Mouse (Mus musculus): ENCODE data around the gene Ano2. TPM values are rescaled to one million over a fixed set of nuclear protein-coding genes. Genes with fewer than 3 reads are reported as not detected.

Gene Ano2
- polyA plus RNA-seq, 1 experiment from 2014 or later, result 0.18 TPM

DNA sequence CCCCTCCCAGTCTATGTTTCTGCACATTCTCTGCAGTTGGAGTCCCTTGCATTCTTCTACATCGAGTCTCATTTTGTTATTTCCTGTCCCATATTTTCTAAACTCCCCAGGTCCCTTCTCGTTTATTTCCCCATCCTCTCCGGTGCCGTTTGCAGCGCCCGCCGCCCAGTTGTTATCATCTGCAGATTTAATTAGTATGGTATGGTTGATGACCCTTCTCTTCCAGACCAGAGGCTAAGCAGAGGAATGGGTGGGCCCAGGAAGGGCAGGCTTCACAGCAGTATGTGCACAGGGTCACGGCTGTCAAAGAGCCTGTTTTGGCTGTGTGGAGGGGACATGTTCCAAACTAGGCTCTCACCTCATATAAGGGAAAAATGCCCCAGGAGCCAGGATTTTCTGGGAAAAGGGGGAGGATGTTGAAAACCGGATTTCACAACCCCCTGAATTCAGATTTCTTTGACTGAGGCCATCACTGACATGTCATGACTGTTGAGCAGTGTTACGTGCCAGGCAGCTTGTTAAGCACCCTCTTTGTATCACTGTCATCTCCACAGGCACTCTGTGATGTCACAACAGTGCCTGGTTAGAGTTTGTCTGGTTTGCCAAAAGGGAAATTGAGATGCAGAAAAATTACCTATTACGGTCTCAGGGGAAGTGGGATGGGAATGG lies 72.8 kb downstream of the Ano2 start:
- H3K4me1 ChIP-seq, result no peaks in the 10 kb centered on the region
- ATAC-seq (ENCODE audit: low FRiP score), result no peak
- H3K9me3 ChIP-seq, result no peaks in the 10 kb centered on the region
- H3K9ac ChIP-seq, result no peak overlapping the region
- no peak overlapping the region for H3K4me3 ChIP-seq (replicated peaks)
- H3K27me3 ChIP-seq, result no peaks in the 10 kb centered on the region
- WGBS, result 82% methylated on average over 11 of the region's 11 CpGs
- H3K27ac ChIP-seq, result no peak overlapping the region
- no peak overlapping the region for H3K4me2 ChIP-seq
- H3K36me3 ChIP-seq (replicated peaks), result no peaks in the 10 kb centered on the region

DNA sequence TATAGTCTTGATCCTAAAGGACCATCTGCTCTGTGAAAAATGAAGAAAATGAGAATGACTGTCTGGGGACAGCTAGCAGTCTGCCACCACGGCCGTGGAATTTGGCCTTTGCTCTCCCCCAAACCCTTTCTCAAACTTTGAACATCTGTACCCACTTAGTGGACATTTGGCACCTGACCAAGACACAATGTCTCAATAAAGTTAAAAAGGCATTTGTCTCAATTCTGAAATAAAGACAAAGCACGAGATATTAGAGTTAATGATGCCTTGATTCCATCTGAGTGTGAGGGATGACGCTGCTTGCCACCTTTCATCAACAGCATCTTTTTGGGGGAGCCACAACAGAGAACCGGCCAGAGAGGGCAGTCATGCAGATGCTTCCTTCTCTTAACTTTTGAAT lies 83.0 kb downstream of the Ano2 start:
- Histone ChIP-seq H3K9me3 (no peaks in the 10 kb centered on the region), H3K27me3 (no peaks in the 10 kb centered on the region), H3K27ac (no peak overlapping the region), H3K9ac (no peak overlapping the region), H3K4me3 (replicated peaks) (no peak overlapping the region), H3K4me1 (no peaks in the 10 kb centered on the region), H3K36me3 (replicated peaks) (no peaks in the 10 kb centered on the region), H3K4me2 (no peak overlapping the region)
- no peak for ATAC-seq (ENCODE audit: low FRiP score)
- 65% methylated on average over 5 of the region's 5 CpGs for WGBS

DNA sequence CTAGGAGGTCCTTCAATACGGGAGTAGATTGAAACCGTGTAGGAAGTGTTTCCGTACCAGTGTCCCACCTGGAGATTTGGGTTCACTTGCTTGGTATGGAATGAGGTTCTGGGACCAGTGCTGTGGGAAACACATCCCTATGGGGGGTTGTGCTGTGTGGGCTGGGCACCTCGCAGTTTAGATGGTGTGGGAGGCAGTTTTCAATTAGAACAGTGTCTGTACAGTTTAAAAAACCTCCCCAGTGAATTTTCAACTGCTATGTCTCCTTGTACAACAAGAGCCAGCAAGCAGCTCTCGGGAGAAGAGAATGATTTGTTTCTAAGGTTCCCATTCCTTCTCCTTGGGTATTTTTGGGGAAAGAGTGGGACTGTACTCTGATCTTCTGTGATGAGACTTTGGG lies 86.1 kb downstream of the Ano2 start:
- H3K4me2 ChIP-seq, result no peak overlapping the region

DNA sequence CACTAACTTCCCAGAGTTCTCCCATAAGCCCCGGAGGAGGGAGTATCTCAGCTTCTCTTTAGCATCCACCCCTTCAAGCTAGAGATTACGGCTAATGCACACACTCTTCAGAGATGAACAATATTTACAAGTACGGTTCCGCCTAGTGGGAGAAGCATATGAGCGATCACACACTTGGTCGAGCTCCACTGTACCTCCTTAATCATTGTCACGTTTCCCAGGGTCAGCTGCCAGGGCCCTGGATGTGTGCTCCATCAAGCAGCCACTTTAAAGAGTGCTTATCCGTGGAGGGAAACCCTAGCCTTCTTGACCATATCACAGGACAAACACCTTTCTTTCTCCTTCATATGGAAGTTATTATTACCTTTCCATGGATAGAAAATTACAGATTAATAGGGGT lies 112.7 kb downstream of the Ano2 start:
- no peak overlapping the region for H3K4me2 ChIP-seq
- no peaks in the 10 kb centered on the region for H3K9me3 ChIP-seq
- 77% methylated on average over 8 of the region's 8 CpGs for WGBS
- no peak for ATAC-seq (ENCODE audit: low FRiP score)
- no peak overlapping the region for H3K9ac ChIP-seq
- 0 out of 2 replicates have a peak, but pooled peaks cover 4% of the 10 kb centered on the region for H3K4me1 ChIP-seq
- H3K27me3 ChIP-seq, result peaks cover 17% of the 10 kb centered on the region; the same call in 1 of the 2 replicates
- no peaks in the 10 kb centered on the region for H3K36me3 ChIP-seq (replicated peaks)
- no peak overlapping the region for H3K27ac ChIP-seq
- no peak overlapping the region for H3K4me3 ChIP-seq (replicated peaks)

More for the DNA sequence above, 86.1 kb downstream of the Ano2 start:
- H3K27ac ChIP-seq, result no peak overlapping the region
- no peaks in the 10 kb centered on the region for H3K4me1 ChIP-seq
- WGBS, result 82% methylated on average over 5 of the region's 5 CpGs
- no peak overlapping the region for H3K9ac ChIP-seq
- no peak for ATAC-seq (ENCODE audit: low FRiP score)
- no peaks in the 10 kb centered on the region for H3K36me3 ChIP-seq (replicated peaks)
- H3K9me3 ChIP-seq, result no peaks in the 10 kb centered on the region
- H3K4me3 ChIP-seq (replicated peaks), result no peak overlapping the region
- no peaks in the 10 kb centered on the region for H3K27me3 ChIP-seq

DNA sequence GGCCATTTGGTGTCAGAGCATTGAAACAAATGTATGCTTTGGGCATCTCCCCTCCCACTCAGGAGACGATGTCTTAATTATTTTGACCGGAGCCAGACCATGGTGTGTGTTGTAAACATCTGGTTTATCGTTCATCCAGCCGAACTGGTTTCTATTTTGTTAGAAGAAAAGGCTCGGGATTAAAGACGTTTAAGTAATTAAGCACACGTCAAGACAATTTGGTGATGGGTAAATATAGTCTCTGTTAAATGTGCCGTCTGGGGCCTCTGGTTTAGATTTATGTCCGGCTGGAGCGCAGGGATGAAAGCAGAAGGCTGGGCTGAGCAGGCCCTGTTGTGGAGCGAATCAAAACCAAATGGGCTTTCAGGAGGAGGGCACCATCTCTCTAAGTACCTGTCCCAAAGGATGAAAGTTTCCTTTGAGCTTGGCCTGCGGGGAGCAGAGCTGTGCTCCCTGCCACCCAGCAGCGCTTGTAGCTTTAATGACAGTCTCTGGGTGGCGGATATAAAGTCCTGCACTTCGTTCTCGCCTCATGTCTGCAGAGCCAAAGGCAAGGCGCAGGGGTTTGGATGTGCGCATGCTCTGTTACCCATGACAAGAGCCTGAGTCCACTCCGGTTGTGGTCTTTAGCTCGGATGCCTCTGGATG lies 113.3 kb downstream of the Ano2 start:
- H3K27me3 ChIP-seq, result peaks cover 17% of the 10 kb centered on the region; the same call in 1 of the 2 replicates
- WGBS, result 37% methylated on average over 20 of the region's 20 CpGs
- no peak overlapping the region for H3K4me3 ChIP-seq (replicated peaks)
- no peak for ATAC-seq (ENCODE audit: low FRiP score)
- H3K4me2 ChIP-seq, result no peak overlapping the region
- H3K9me3 ChIP-seq, result no peaks in the 10 kb centered on the region
- H3K9ac ChIP-seq, result no peak overlapping the region
- 0 out of 2 replicates have a peak, but pooled peaks cover 4% of the 10 kb centered on the region for H3K4me1 ChIP-seq
- no peak overlapping the region for H3K27ac ChIP-seq
- H3K36me3 ChIP-seq (replicated peaks), result no peaks in the 10 kb centered on the region

DNA sequence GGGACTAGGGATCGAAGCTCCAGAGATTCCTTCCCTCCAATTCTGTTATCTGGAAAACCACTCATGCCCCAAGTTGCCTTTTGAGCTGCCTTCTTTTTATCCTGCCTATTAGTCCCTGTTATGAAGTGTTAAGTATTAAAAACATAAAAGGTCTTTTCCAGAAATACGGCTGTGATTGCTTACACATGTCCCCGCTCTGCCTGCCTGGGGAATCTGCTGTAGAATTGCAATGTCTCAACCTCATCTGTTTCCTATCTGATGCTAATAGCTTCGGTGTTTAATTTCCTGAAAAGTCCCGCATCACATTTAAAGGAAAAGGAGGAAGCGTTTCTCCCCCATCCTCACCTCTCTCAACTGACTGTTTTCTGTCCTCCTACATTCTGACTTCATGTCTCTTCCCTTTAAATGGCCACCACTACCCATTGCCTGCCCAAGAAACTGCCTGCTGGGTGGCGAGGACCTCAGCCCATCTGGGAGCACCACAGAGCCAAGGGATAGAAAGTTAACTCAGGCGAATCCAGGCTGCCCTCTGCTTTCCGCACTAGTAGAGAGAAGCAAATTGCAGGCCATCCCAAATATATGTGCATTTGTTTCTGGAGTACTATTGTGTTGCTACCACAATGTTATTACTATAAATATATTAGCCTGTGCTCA lies 118.9 kb downstream of the Ano2 start:
- no peak overlapping the region for H3K9ac ChIP-seq
- 82% methylated on average over 9 of the region's 9 CpGs for WGBS
- H3K27ac ChIP-seq, result no peak overlapping the region
- H3K4me3 ChIP-seq (replicated peaks), result no peak overlapping the region
- H3K27me3 ChIP-seq, result peaks cover 13% of the 10 kb centered on the region; the same call in 1 of the 2 replicates
- no peak for ATAC-seq (ENCODE audit: low FRiP score)
- no peaks in the 10 kb centered on the region for H3K36me3 ChIP-seq (replicated peaks)
- H3K4me1 ChIP-seq, result no peaks in the 10 kb centered on the region
- no peaks in the 10 kb centered on the region for H3K9me3 ChIP-seq
- no peak overlapping the region for H3K4me2 ChIP-seq

DNA sequence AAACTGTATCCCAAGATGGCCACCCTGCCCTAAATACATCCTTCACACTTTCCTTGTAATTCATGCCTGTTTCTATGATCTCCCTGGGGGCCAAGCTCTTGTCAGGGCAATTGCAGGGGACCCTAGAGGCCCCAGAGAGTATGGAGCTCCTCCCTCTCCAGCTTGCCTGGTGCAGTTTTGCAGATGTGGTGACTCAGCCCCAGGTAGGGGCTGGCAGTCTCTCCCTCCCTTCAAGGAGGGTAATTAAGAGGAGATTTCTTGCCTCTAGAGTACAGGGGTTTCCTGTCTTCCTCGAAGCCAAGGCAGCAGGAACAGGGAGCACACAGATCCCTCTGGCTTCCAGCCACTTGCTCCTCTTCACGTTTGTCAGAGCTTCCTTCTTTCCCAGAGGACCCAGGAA lies 121.2 kb downstream of the Ano2 start:
- Histone ChIP-seq H3K4me3 (replicated peaks) (no peak overlapping the region), H3K36me3 (replicated peaks) (no peaks in the 10 kb centered on the region), H3K9me3 (no peaks in the 10 kb centered on the region), H3K4me2 (no peak overlapping the region), H3K9ac (no peak overlapping the region), H3K27ac (no peak overlapping the region), H3K27me3 (peaks cover 3% of the 10 kb centered on the region; the same call in 1 of the 2 replicates), H3K4me1 (no peaks in the 10 kb centered on the region)
- ATAC-seq (ENCODE audit: low FRiP score), result no peak
- WGBS, result 49% methylated on average over 2 of the region's 2 CpGs

DNA sequence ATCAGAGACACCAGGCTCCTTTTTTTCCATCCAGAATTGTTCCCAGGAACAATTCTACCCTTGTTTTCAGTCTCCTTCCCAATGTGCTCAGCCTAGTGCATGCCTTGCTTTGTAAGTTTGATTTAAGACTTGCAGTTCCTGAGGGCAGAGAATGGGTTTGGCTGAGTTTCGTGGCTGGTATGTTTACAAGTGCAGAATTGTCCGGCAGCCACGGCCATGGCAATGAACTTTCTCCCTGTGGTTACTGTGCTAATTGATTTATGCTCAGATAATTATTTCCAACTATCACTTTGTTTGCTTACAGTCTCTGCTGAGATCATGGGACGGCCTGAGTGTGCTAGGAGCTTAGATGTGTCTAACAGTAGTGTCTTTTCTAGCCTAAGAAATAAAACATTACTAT lies 147.9 kb downstream of the Ano2 start:
- Histone ChIP-seq H3K4me1 (no peaks in the 10 kb centered on the region), H3K4me3 (replicated peaks) (no peak overlapping the region), H3K27me3 (no peaks in the 10 kb centered on the region), H3K36me3 (replicated peaks) (no peaks in the 10 kb centered on the region), H3K9ac (no peak overlapping the region), H3K27ac (no peak overlapping the region), H3K4me2 (no peak overlapping the region), H3K9me3 (no peaks in the 10 kb centered on the region)
- WGBS, result 87% methylated on average over 4 of the region's 4 CpGs
- no peak for ATAC-seq (ENCODE audit: low FRiP score)

DNA sequence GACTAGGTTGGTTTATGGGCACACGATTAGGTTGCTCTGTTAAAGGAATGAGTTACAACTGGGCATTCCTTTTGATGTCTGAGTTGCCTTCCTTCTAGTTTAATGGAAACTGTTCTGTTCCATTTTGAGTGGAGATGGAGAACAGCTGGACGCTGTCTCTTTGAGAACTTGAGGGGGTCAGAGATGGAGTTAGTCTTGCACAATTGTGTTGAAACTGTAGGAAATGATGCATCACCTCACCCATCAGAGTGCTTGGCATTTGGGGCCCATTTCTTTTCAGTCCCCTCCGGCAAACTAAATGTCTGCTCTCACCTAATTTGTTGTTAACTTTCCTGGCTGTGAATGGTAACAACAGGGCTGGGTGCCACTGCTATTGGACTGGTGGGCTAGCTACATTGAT lies 151.1 kb downstream of the Ano2 start:
- Histone ChIP-seq H3K36me3 (replicated peaks) (no peaks in the 10 kb centered on the region), H3K27ac (no peak overlapping the region), H3K27me3 (no peaks in the 10 kb centered on the region), H3K4me3 (replicated peaks) (no peak overlapping the region), H3K4me1 (no peaks in the 10 kb centered on the region), H3K9me3 (no peaks in the 10 kb centered on the region), H3K9ac (no peak overlapping the region), H3K4me2 (no peak overlapping the region)
- WGBS, result 88% methylated on average over 3 of the region's 3 CpGs
- ATAC-seq (ENCODE audit: low FRiP score), result no peak

DNA sequence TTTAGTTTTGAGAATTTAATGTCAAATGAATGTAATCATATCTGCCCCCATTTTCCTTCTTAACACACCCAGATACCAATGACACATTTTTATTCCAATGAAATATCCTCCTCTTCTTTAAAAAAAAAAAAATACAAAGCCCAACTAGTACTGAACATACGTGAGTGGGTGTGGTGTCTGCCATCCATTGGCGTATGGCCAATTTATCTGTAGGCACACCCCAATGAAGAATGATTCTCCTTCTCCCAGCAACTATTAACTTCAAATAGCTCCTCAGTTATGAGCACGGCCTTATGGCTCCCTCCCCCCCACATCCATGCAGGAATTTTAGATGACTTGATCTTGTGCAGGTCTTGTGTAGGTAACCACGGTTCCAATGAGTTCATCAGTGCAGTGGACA lies 161.0 kb downstream of the Ano2 start:
- ATAC-seq (ENCODE audit: low FRiP score), result no peak
- H3K36me3 ChIP-seq (replicated peaks), result no peaks in the 10 kb centered on the region
- H3K4me3 ChIP-seq (replicated peaks), result no peak overlapping the region
- no peak overlapping the region for H3K9ac ChIP-seq
- no peaks in the 10 kb centered on the region for H3K4me1 ChIP-seq
- H3K9me3 ChIP-seq, result no peaks in the 10 kb centered on the region
- WGBS, result 87% methylated on average over 4 of the region's 4 CpGs
- H3K4me2 ChIP-seq, result no peak overlapping the region
- no peak overlapping the region for H3K27ac ChIP-seq
- no peaks in the 10 kb centered on the region for H3K27me3 ChIP-seq

DNA sequence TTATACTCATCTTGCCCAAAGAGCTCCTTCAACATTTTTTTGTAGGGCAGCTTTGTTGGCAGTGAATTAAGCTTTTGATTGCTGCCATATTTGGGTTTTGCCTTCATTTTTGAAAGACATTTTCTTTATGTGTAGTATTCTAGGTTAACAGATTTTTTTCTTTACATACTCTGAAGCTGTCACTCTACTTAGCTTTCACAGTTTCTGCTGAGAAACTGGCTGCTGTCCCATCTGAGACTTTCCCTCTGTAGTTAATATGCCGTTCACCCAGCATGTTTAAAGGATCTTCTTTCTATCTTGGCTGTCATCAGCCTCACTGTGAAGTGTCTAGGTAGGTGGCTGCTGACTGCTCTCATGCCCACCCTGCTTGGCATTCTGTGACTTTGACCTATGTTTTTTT lies 168.1 kb downstream of the Ano2 start:
- H3K9ac ChIP-seq, result no peak overlapping the region
- H3K4me2 ChIP-seq, result no peak overlapping the region
- H3K27me3 ChIP-seq, result no peaks in the 10 kb centered on the region
- no peak for ATAC-seq (ENCODE audit: low FRiP score)
- 88% methylated on average over 1 of the region's 1 CpGs for WGBS
- no peak overlapping the region for H3K4me3 ChIP-seq (replicated peaks)
- no peaks in the 10 kb centered on the region for H3K4me1 ChIP-seq
- H3K36me3 ChIP-seq (replicated peaks), result no peaks in the 10 kb centered on the region
- H3K9me3 ChIP-seq, result no peaks in the 10 kb centered on the region
- H3K27ac ChIP-seq, result no peak overlapping the region

DNA sequence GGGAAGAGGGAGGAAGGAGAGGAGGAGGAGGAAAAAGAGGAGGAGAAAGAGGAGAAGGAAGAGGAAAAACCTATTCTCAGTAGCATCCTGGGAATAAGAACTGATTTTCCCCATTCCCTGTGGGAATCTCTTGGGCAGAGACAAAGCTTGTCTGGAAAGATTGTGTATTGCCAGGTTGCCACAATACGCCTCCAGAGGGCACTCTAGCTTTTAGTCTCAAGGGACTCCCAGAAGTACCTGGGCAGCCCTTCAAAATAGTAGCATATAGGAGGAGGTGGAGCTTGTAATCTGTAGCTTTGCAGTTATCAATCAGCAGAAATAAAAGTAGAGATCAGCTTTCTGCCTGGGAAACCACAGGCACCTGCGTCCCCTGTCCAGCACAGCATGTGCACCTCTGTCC lies 178.3 kb downstream of the Ano2 start:
- Histone ChIP-seq H3K9me3 (no peaks in the 10 kb centered on the region), H3K27me3 (0 out of 2 replicates have a peak, but pooled peaks cover 3% of the 10 kb centered on the region), H3K36me3 (replicated peaks) (no peaks in the 10 kb centered on the region), H3K4me2 (no peak overlapping the region), H3K9ac (no peak overlapping the region), H3K4me1 (no peaks in the 10 kb centered on the region), H3K4me3 (replicated peaks) (no peak overlapping the region), H3K27ac (no peak overlapping the region)
- ATAC-seq (ENCODE audit: low FRiP score), result no peak
- 23% methylated on average over 2 of the region's 2 CpGs for WGBS
